Mouse (Mus musculus) embryo, embryonic 9.5 days (tissue): ENCODE data around the gene Kpna3.
"Not testable (repeated sequence)": the region's sequence is repeated elsewhere in the genome, so short reads cannot be mapped to it uniquely, and the experiment has no call there.

Experiments
- DNase-seq: peaks from one replicate; pipeline ENCODE4 v3.0.0-alpha.2; 2017; ENCODE audit errors: extremely low spot score

Kpna3 gene

DNA sequence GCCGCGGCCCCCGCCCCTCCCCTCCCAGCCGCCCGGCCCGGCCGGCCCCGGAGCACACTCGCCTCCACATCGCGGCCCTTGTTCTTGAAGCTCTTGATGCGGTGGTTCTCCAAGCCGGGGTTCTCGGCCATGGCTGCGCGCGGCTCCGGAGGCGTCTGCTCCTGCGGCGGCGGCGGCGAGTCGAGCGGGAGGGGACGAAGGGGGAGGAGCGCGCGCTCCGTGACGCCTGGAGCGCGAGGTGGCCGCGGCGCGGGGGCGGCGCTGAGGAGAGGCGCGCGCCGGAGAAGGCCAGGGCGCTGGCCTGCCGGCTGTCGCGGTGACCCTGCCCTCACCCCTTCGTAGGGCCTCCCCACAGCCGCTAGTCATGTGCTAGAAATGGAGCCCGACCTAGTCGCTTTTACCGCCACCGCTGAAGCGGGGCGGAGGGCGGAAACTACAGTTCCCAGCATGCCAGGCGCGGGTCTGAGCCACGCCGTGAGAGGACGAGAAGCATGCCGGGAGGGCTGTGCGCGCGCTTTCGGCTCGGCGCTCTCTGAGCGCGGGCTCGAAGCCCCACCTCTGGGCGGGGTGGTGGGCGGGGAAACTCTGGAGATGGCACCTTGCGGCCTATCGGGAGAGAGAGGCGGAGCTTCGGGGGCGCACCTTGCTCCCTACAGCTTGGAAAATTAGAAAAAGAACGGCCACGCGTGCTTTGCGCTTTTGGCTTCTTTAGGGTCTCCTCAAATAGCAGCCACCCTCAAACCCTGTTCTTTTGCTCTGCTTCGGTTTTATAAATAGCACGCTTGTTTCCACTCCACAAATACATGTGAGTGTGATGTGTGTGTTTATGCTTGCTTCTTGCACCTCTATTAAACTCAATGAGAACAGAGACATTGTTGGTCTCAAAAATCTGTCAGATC, at the start of gene Kpna3:
Kpna3 (minus strand) TSS at position 214 of the 899 bp plus-strand sequence.
- DNase-seq = peak; percentile 99

DNA sequence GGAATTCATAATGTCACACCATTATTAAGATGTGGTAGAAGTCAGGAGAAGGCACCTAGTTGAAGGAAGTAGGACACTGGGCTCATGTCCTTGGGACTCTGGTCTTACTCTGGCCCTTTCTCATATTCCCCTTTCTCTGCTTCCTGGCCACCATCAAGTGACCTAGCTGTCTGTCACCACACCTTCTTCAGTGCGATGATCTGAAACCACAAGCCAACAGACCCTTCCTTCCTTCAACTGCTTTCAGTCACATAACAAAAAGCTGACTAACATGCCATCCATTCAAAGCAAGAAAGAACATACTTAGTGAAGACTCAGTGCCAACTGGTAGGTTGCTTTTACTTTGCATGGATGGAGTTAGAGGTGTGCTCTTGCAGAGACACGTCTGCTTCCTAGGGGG, 20.7 kb upstream of the Kpna3 start:
- no peak for DNase-seq

DNA sequence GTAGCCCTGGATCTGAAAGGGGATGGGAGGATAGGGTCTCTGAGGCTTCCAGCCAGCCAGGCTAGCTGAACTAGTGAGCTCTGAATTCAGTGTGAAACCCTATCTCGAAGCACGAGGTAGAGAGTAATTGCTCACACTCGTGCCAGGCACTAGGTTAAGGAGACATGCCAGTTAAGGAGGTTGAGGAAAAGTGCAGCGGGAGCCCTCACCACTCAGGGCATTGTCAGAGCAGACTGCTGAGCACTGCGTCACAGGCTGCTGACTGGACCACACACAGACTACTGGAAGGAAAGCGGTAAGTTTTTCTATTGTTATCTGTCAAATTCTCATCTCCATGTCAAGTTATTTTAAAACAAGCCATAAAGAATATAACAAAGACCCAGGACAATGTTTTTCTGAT, 17.8 kb upstream of the Kpna3 start:
- no peak for DNase-seq

DNA sequence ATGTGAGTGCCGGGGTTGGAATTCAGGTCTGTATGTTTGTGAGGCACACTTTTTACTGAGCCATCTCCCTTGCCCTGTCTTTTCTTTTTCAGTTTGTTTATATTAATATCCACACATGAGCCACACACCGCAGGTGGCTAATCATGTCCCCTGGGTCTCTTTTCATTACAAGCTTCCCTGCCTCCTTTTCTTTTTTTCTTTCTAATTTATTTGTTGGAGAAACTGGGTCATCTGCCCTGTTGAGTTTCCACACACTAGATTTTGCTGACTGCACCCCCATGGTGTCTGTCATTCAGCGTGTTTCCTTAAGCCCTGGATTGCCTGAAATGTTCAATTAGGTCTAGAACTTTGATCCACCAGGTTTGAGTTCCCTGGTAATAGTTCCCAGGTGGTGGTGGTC, 15.9 kb upstream of the Kpna3 start:
- no peak for DNase-seq

DNA sequence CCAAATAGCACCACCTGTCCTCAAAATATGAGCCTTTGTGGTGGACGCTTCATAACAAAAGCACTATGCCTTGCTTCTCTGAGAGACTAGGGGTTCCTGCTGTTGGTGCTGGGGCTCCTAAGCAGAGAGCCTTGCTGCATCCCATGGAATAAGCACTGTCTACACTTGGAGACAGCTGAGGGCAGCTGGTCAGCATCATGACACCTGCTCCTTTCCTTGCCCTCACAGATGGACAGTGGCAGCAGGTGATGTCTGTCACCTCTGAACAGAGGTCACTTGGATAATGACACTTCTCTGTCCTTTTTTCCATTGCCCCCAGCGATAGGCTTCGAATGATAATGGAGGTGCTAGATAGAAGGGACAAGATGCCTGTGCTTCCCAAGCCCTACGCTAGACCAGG, 13.4 kb upstream of the Kpna3 start:
- DNase-seq = no peak

DNA sequence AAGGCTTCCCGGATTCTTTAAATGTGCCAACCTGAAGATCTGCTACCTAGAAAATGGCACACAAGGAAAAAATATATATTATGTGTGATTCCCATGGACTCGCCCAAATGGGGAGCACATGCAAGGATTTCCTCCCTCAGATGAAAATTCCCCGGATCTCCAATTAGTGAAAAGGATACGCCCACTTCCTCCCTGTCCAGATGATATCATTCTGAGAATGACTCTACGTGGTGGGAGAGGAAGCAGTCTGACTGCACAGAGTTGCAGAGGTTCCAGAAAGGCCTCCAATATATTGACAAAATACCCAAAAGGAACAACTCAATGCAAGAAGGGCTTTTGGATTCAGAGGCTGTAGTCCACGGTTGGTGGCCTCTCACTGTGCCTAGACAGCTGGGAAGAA, 12.8 kb upstream of the Kpna3 start:
- no peak for DNase-seq

DNA sequence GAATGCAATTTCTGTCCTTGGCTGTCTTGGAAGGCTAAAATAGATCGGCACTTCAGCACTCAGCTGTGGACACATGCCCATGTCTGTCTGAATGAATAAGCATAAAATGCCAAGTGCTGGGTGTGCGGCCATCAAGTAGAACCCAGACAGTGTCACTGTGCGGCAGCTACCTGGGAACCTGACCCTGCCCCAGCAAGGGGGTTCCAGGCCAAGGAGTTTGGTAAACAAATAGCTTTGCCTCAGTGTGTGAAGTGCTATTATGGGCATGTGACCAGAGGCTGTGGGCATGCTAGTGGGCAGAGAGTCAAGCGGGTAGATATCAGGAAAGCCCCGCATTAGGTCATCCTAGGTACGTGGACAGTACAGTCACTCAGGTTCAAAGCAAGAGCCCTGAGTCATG, 8.1 kb upstream of the Kpna3 start:
- no peak for DNase-seq

DNA sequence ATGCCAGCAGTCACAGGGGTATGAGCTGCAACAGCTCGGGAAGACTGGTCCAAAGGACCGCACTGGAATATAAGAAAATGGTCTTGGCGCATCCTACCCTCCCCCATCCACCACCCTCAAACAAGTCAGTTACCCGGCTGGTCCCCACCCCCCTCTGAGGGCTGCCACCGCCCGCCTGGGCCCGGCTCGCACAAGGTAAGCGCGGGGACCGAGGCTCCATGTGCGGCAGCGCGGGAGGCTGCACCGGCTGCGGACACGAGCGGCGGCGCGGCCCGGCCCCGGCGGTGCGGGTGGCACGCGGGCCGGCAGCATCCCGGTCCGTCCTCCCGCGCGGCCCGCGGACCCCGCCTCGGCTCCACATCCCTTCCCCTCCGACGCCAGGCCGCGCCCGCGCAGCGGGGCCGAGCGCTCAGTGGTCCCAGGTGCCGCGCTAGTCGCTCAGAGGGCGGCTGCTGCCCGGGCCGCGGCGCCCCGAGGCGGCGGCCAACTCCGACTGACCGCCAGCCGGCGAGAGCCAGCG, 473 bp downstream of the Kpna3 start:
- no peak for DNase-seq

DNA sequence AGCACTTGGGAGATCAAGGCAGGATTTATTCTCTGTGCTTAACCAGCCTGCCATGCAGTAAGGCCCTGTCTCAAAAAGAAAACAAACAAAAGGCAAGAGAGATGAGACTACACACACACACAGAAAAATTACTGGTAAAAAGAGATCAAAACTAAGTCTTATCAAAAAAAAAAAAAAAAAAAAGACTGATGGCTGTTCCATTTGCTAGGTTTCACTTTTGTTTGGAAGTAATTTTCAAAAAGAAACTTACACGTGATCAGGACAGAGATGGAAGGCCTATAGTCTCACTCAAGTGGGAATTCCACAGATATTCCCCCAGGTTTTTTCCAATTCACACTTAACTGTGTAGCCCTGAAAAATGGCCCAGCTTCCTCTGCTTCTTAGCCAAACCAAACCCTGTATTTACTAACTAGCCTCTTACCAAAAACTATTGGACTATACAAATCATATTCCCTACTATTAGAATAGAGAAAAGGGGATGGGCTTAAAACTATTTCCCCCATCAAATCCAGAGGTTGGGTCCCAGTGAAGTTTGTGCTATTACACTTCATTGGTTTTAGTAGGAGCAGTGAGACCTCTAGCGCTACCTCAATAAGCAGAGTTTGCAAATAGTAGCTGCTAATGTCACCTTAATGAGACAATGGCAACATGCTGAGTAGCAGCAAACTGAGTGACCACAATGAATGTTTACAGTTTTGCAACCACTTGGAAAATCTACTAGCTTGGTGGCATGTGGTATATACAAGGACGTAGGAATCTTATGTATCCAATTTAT, 1.3 kb downstream of the Kpna3 start:
- DNase-seq = no peak

DNA sequence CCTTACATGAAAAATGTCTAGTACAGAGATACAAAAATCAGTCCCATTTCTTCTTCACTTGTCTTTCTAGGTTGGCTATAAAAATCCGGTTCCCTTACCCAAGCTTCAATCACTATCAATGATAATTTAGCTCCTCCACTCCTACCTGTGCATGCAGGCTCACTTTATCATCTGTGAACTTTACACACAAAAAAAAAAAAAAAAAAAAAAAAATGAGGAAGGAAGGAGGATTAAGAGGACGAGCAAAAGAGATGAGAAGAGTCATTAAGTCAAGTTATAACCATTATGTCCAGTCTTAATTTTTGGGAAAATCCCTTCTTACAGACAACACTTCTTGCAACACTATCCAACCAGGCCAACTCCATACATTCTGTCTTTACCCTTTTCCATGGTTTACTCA, 2.8 kb downstream of the Kpna3 start:
- no peak for DNase-seq

DNA sequence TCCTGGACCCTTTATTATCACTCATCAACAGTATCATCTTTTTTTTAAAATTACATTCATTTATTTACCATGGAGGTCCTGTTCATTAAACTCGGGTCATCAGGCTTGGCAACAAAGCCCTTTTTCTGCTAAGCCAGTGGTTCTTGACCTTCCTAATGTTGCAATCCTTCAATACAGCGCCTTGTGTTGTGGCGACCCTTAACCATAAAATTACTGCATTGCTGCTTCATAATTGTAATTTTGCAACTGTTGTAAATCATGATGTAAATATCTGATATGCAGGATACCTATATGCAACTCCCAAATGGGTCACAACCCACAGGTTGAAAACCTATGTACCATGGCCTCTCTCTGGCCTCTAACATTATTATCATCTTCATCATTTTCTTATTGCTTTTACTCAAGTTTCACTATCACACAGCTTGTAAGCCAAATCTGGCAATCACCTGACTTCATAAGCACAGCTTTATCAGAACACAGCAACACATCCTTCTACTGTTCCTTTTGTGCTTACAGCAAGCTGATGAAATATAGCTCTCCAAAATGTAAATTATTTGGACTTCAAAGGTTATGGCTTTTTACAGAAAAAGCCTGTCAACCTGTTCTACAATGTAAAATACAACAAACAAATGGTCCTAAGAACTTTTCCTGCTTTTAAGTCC, 11.4 kb downstream of the Kpna3 start:
- DNase-seq = no peak

DNA sequence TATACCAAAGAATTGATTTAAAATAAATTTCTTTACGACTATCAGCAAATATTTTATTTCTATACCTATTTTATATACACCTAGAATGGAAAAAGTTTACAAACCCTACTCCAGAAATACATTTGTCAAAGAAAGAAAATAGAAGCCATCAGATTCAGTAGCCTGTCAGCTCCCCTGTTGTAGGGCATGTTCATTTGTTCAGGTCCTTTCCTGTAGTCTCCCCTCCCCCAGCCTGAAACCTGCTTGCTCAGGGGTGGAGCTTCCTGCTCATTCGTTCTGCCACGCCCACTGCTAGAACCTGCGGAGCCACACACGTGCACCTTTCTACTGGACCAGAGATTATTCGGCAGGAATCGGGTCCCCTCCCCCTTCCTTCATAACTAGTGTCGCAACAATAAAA, 12.6 kb downstream of the Kpna3 start:
- not testable (repeated sequence) for DNase-seq

DNA sequence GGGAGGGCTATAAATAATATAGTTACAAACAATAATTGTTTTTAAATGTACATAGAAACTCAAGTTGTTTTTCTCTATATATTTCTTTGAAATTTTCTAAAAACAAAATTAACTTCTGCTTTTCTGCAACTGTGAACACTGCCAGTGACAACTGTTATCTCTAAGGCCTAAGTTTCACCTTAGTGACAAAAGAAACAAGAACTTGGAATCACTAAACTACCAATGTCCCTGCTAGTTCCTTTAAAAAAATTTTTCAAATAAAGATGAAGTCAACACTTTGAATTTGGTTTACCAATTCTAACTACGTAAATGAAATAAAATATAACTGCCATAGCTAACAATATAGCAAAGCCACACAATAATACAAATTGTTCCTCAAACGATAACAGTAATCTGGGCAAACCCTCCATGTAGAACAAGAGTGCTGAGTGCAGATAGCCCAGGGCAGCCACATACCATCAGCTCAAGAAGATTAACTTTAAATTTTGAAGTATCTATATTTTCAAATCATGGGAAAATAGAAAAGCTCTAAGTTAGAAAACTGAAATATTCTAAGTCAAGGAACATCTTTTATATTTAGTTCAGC, 14.5 kb downstream of the Kpna3 start:
- no peak for DNase-seq

DNA sequence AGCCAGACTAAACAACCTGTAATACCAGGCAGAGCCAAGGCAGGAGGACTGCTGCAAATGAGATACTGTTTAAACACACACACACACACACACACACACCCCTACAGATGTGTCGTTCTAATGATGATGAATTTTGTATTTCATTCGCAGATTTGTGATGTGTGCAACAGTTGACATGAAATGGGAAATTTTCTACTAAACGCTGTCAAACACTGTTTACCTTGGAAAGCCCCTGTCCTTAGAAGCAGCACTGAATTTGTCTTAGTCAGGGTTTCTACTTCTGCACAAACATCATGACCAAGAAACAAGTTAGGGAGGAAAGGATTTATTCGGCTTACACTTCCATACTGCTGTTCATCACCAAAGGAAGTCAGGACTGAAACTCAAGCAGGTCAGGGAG, 24.0 kb downstream of the Kpna3 start:
- no peak for DNase-seq

DNA sequence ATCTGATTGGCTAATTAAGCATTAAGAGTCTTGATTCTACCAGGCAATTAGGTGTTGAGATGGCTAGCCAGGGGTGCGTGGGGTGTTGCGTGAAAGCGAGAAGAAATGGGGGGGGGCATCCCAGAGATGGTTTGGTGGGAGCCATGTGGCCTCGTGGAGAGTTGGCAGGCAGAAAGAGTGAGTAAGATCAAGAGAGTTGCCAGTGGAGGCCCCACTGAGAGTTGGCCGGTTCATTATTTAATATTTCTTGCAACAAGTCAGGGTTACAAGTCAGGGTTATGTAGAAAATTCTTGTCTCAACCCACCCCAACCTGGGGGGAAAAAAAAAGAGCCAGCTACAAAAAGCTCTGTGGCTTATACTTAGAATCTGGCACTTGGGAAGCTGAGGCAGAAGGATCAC, 24.4 kb downstream of the Kpna3 start:
- no peak for DNase-seq

DNA sequence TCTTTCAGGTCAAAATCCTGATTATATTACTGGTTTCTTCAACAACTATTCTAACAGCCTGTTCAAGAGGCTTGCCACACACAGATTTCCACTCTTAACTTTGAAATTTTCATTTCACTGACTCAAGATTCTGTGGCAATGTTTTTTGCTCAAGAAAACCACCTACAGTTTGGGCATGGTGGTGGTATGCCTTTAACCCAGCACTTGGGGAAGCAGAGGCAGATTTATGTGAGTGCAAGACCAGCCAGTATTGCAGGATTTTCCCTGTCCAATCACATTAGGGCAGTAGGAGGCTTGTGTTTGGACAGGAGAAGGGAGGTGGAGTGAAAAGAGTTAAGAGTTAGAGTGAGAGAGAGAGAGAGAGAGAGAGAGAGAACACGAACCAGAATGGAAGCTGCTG, 24.9 kb downstream of the Kpna3 start:
- no peak for DNase-seq

DNA sequence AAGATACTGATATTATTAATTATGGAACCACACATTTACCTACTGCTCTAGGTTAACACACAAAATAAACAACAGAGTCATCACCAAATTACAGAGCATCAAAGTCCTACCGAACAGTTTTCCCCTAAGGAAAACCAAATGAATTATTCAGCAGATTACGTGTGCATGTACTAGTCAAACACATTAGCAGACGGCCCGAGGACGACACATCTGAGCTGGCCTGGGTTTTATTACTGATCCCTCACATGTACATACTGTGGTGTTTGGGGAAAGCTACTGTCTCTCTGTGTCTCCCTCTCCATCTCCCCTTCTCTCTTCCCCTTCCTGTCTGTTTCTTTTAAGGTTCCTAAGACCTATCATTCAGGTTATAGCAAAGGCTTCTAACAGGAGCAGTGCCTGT, 25.5 kb downstream of the Kpna3 start:
- DNase-seq = no peak

DNA sequence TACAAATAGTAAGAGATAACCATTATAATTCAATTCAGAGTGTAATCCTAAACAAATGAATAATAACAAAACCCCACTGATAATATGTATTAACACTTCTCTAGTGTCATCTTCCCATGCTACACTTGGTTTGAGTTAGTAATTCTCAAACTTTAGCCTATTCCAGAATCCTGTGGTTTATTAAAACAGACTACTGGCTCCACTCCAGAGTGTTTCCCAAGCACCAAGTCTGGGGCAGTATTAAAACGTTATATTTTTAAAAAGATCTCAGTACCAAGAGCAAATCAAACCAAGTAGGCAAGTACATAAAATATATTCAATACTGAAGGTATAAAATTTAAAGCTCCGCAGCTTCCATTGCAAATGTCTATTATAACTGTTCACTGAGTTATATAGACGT, 26.0 kb downstream of the Kpna3 start:
- DNase-seq = no peak

DNA sequence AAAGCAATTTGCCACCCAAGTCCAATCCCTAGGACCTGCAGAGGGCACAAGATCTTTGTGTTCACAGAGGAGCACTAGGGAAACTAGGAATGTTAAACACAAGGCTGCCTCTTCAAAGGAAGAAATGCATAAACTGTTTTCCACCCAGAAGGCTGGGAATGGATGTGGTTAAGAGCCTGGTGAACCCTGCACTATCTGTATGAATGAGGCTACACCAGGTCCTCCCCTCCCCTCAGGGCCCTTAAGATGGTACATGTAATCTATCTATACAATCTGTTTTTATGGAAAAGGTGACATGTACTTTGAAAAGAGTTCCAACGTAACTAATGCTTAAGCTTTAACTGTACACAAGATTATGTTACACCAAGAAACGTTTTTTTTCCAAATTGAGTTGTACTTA, 29.7 kb downstream of the Kpna3 start:
- DNase-seq = no peak

DNA sequence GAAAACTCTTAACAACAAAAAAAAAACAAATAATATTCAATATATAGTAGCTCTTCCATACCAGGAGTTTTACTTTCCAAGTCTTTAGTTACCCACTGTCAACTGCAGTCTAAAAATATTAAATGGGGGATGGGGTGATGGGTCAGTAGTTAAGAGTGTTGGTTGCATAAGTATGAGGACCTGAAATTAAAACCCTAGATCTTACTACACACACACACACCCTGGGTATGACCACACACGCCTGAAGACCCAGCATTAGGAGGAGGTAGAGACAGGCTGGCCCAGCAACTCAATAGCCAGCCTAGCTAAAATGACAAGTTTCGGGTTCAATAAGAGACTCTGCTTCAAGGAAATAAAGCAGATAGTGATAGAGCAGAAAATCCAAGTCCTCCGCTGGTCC, 32.6 kb downstream of the Kpna3 start:
- DNase-seq = no peak

DNA sequence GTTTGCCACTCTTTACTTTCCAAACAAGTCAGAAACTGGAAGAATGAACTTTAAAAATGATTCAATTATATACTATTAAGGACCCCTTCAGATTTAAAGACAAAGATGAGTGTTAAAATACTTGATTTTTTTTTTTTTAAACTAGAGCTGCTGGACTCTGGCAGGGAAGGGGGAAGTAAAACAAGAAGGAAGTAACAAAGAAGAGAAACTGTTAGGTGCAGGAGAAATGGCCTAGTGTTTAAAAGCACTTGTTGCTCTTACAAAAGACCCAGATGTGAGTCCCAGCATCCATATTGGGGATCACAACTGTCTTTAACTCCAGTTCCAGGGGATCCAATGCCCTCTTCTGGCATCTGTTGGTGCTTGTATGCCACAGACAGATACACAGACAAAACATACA, 33.9 kb downstream of the Kpna3 start:
- no peak for DNase-seq

DNA sequence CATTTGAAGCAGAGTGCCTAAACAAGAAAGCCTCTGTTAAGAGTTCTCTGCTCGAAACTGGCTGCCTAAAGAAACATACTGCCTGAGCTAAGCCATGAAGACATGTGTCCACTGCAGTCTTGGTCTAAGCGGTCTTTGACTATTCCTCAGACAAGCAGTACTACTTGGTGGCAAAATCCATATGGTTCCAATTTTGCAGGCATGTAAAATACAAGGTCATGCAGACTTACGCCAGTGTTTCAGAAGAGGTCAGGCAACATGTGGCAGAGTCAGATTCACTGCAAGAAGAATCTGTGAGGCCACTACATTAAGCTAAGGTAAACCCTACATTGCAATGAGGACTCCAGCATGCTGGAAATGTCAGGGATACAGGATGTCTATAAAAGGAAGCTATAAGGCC, 34.7 kb downstream of the Kpna3 start:
- DNase-seq = no peak
